Mouse (Mus musculus) cerebellum, adult 2 months (tissue): Measurements from ENCODE around the gene Rbpj.

Experiments used
- CTCF ChIP-seq: fragments of 200-500 bp; IDR thresholded peaks from 2 replicates; pipeline ENCODE4 v1.5.1; 2011; ENCODE audit warnings: low read depth, mild to moderate bottlenecking, control low read depth, low read length, moderate library complexity, borderline replicate concordance; ENCODE audit not compliant: insufficient read depth
- POLR2A ChIP-seq: fragments of 200-500 bp; IDR thresholded peaks from 2 replicates; pipeline ENCODE4 v1.6.1; 2011; ENCODE audit warnings: low read length, control low read depth, borderline replicate concordance; ENCODE audit not compliant: insufficient read depth

- TF ChIP-seq CTCF: no peak
- TF ChIP-seq POLR2A: no peak
Observed at GRCm38 (mm10) chr5:53671507-53671906, 205.6 kb downstream of the Rbpj start.
